Mouse (Mus musculus): ENCODE data around the gene 2900011O08Rik. TPM values are rescaled to one million over a fixed set of nuclear protein-coding genes. Genes with fewer than 3 reads are reported as not detected.

Gene 2900011O08Rik
- polyA plus RNA-seq, 1 experiment, result not detected

- DNase-seq (ENCODE audit: low read depth in 1 of 2, low spot score in 2 of 2), result no peak
- no peaks in the 10 kb centered on the region for H3K4me1 ChIP-seq (ENCODE audit: control insufficient read depth, insufficient read depth, insufficient read length)
- H3K27me3 ChIP-seq (ENCODE audit: control insufficient read depth, insufficient read depth, low read length), result no peaks in the 10 kb centered on the region
- H3K36me3 ChIP-seq (ENCODE audit: control insufficient read depth, insufficient read depth, low read length), result peaks cover 49% of the 10 kb centered on the region
- H3K27ac ChIP-seq (ENCODE audit: insufficient read depth, low read length), result no peak overlapping the region
- no peak overlapping the region for H3K4me3 ChIP-seq (ENCODE audit: extremely low read depth, insufficient read depth, insufficient read length)
- TF ChIP-seq POLR2A (IDR thresholded peaks at IDR 0.05; ENCODE audit: low read depth, low read length), result no peak
- TF ChIP-seq CTCF (IDR thresholded peaks at IDR 0.05; ENCODE audit: extremely low read depth, insufficient read depth, insufficient read length, insufficient replicate concordance), result no peak
Measured at GRCm38 (mm10) chr16:14147712-14148111, 161.3 kb downstream of the 2900011O08Rik start.

Other genes with a start within 250 kb of the 2900011O08Rik start
- 5.9 and 6.0 TPM in 2 replicates for gene Rrn3, start 205.9 kb upstream of the 2900011O08Rik start, polyA plus RNA-seq (2012; rRNA removed)
- gene Ntan1, start 167.8 kb upstream of the 2900011O08Rik start, polyA plus RNA-seq (2012; rRNA removed), result 42.8 and 48.7 TPM in 2 replicates
- 29.9 and 34.7 TPM in 2 replicates for gene Pdxdc1, start 83.5 kb upstream of the 2900011O08Rik start, polyA plus RNA-seq (2012; rRNA removed)
- gene Mpv17l, start 83.4 kb upstream of the 2900011O08Rik start, polyA plus RNA-seq (2012; rRNA removed), result 0.30 and 0.95 TPM in 2 replicates
- gene Ifitm7, start 284 bp downstream of the 2900011O08Rik start, polyA plus RNA-seq (2012; rRNA removed), result 0.13 TPM in 1 of 2 replicates, not detected in the other
- gene Nde1, start 176.7 kb downstream of the 2900011O08Rik start, polyA plus RNA-seq (2012; rRNA removed), result 35.4 and 42.8 TPM in 2 replicates
- gene Marf1, start 176.7 kb downstream of the 2900011O08Rik start, polyA plus RNA-seq (2012; rRNA removed), result 10.4 and 11.5 TPM in 2 replicates

Measured in spleen, adult 2 months (tissue).